Mouse (Mus musculus) T-cell, adult 66 days (primary cell): Measurements from ENCODE around the gene Traf6. TPM values are rescaled to one million over a fixed set of nuclear protein-coding genes. Genes with fewer than 3 reads are reported as not detected.

Experiments
- total RNA-seq, 2 experiments: library from RNA; stranded (reverse); gene quantifications; 3 replicates in 1 of 2; 4 replicates in 1 of 2; pipeline ENCODE4 v1.2.4; 2023

Traf6 gene
- 10 to 100 TPM; 51.6 to 54.0 TPM for total RNA-seq

DNA sequence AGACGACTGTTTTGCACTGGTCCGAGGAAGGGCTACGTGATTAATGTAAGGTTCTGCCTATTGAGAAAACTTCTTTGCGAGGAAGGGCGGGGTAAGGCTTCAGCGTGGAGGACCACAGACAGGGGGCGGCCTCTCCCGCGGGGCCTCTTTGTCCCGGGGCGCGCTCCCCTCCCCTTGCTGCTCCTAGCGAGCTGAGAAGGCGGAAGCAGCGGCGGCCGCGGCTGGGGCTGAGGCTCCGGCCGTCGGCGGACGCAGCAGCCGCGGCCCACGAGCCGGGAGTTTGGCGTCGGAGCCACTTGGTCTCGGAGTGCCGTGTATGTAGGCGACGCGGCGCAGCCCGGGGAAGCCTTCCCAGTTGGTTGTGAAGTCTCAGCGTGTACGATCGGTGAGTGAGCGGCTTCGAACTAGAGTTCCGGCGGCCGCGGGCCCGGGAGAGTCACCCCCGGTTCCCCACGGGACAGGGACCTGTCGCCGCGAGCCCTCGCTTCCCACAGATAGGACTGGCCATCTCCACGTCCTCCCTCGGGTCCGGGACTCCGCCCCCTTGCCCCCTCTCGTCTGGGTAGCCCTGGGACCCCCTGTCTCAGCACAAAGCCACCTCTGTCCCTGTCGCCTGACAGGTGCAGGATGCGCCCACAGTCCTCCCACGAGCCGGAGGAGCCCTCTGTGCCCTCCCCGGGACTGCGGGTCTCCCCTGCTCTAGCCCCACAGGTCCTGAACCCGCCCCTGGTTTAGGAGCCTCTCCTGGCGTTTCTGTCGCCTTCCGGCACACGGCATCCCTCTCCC is at the start of gene Traf6:
TSS of gene Traf6 (plus strand) at position 194 of the 786 bp plus-strand sequence.

DNA sequence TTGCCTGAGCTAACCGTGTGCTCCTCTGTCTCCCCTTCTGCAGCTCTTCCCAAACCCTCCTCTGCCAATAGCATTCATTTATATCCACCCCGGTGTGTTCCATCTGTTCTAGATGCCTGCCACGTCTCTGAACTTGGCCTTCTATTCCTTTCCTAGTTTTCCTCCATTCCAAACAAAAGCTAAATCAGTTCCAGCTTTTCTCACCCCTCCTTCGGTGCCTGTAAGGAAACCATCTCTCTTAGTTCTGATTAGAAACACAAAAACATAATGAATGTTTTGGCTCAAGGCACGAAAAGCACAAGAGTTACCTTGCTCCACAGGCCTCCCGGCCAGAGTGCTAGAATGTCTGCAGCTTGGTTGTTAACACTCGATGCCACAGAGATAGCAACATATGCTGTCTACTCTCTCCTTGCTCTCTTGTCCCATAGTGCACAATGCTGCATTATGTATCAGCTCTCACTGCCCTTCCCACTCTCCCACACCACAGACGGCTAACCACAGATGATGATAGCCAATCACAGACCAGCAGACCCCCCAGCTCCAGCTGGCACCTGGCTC is 29.0 kb upstream of the Traf6 start, which contains the start of the genes Rag1 and B230118H07Rik:
TSS of gene Rag1 (minus strand) at position 388 of the 558 bp plus-strand sequence.
TSS of gene B230118H07Rik (minus strand) at position 419 of the 558 bp plus-strand sequence.

Other genes starting within 250 kb of the Traf6 start
- not detected for gene Rag2, start 53.7 kb upstream of the Traf6 start, total RNA-seq
- not detected for gene Rag1, start 28.9 kb upstream of the Traf6 start, total RNA-seq
- gene B230118H07Rik, start 28.9 kb upstream of the Traf6 start, total RNA-seq: 1 to 10 TPM; 1.2 to 2.3 TPM
- gene Prr5l, start 204.6 kb downstream of the Traf6 start, total RNA-seq: 1 to 10 TPM; 1.3 to 3.6 TPM
- gene Commd9, start 207.8 kb downstream of the Traf6 start, total RNA-seq: 10 to 100 TPM; 19.4 to 19.9 TPM